Mouse (Mus musculus): ENCODE measurements around the gene Man1a. TPM values are rescaled to one million over a fixed set of nuclear protein-coding genes. Genes with fewer than 3 reads are reported as not detected.

Gene Man1a
- 13.2 and 15.2 TPM in 2 replicates for polyA plus RNA-seq (2015; fragmentation: Nextera tagmentation; extraction: Ambion mirVana)

DNA sequence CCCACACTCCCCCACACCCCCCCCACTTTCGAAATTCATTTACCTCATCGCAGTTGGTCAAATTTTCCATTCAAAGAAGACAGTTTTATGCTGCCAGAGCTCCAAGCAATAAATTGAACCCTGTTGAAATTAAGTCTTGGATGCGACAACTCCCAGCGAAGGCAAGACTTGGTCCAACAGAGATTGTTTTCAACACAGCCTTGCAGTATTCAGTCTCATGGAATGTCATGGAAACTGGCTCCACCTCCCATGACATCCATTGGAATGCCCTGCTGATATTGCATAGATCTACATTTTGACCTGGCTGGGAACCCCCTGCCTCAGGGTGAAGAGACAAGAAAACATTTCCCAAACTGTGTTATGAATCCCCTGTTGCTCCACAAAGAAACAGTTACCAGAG is at the start of gene Man1a:
Man1a (minus strand) TSS at position 190 of the 400 bp plus-strand sequence.
- ATAC-seq: no peak
- peak; percentile 19 for DNase-seq
- Histone ChIP-seq H3K27me3 (ENCODE audit: insufficient read depth, low read length) (no peaks in the 10 kb centered on the region), H3K27ac (ENCODE audit: low read depth) (peak within 1 kb of the TSS; percentile 89), H3K9me3 (ENCODE audit: low read length) (no peaks in the 10 kb centered on the region), H3K4me1 (ENCODE audit: insufficient read depth) (peaks cover 3% of the 10 kb centered on the region; the same call in 1 of the 2 replicates), H3K36me3 (replicated peaks; ENCODE audit: insufficient read depth, low read length) (no peaks in the 10 kb centered on the region), H3K4me2 (ENCODE audit: low read depth, low read length) (peak within 1 kb of the TSS; percentile 89), H3K9ac (replicated peaks) (peak within 1 kb of the TSS; percentile 83), H3K4me3 (ENCODE audit: low read depth, low read length) (peak within 1 kb of the TSS; percentile 78)
- WGBS (ENCODE audit: insufficient replicate concordance): 5% methylated on average over 4 of the region's 4 CpGs
- TF ChIP-seq CTCF (IDR thresholded peaks at IDR 0.05; ENCODE audit: low read depth) (no peak), EP300 (IDR thresholded peaks at IDR 0.05; ENCODE audit: low read depth) (no peak)

DNA sequence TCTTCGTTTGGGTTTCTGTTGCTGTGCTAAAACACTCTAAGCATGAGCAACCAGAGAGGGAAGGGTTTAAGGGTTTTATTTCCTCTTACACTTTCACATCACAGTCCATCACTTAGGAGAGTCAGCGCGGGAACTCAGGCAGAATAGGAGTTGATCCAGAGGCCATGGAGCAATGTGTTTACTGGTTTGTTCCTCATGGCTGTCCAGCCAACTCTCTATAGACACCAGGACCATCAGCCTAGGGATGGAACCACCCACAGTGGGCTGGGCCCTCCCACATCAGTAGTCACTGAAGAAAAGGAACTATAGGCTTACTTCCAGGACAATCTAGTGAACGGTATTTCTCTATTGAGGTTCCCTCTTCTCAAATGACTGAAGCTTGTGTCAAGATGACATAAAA is 45.4 kb upstream of the Man1a start:
- 85% methylated on average over 4 of the region's 4 CpGs for WGBS (ENCODE audit: insufficient replicate concordance)
- no peaks in the 10 kb centered on the region for H3K27me3 ChIP-seq (ENCODE audit: insufficient read depth, low read length)
- TF ChIP-seq EP300 (IDR thresholded peaks at IDR 0.05; ENCODE audit: low read depth): no peak
- no peak for TF ChIP-seq CTCF (IDR thresholded peaks at IDR 0.05; ENCODE audit: low read depth)

GRCm38 (mm10) chr10:54120375-54120774 is 44.0 kb upstream of the Man1a start:
- Histone ChIP-seq H3K9me3 (ENCODE audit: low read length) (no peaks in the 10 kb centered on the region), H3K4me2 (ENCODE audit: low read depth, low read length) (no peak overlapping the region), H3K4me3 (ENCODE audit: low read depth, low read length) (no peak overlapping the region), H3K27ac (ENCODE audit: low read depth) (no peak overlapping the region), H3K9ac (replicated peaks) (no peak overlapping the region), H3K36me3 (replicated peaks; ENCODE audit: insufficient read depth, low read length) (no peaks in the 10 kb centered on the region), H3K27me3 (ENCODE audit: insufficient read depth, low read length) (no peaks in the 10 kb centered on the region), H3K4me1 (ENCODE audit: insufficient read depth) (no peaks in the 10 kb centered on the region)
- ATAC-seq: no peak
- DNase-seq: no peak
- 59% methylated on average over 2 of the region's 2 CpGs for WGBS (ENCODE audit: insufficient replicate concordance)
- no peak for TF ChIP-seq EP300 (IDR thresholded peaks at IDR 0.05; ENCODE audit: low read depth)
- no peak for TF ChIP-seq CTCF (IDR thresholded peaks at IDR 0.05; ENCODE audit: low read depth)

More for the DNA sequence above, 45.4 kb upstream of the Man1a start:
- no peaks in the 10 kb centered on the region for H3K9me3 ChIP-seq (ENCODE audit: low read length)
- no peak for ATAC-seq
- H3K27ac ChIP-seq (ENCODE audit: low read depth): no peak overlapping the region
- no peaks in the 10 kb centered on the region for H3K4me1 ChIP-seq (ENCODE audit: insufficient read depth)
- no peak overlapping the region for H3K4me2 ChIP-seq (ENCODE audit: low read depth, low read length)
- no peak overlapping the region for H3K4me3 ChIP-seq (ENCODE audit: low read depth, low read length)
- no peak overlapping the region for H3K9ac ChIP-seq (replicated peaks)
- no peaks in the 10 kb centered on the region for H3K36me3 ChIP-seq (replicated peaks; ENCODE audit: insufficient read depth, low read length)
- DNase-seq: peak; percentile 12

DNA sequence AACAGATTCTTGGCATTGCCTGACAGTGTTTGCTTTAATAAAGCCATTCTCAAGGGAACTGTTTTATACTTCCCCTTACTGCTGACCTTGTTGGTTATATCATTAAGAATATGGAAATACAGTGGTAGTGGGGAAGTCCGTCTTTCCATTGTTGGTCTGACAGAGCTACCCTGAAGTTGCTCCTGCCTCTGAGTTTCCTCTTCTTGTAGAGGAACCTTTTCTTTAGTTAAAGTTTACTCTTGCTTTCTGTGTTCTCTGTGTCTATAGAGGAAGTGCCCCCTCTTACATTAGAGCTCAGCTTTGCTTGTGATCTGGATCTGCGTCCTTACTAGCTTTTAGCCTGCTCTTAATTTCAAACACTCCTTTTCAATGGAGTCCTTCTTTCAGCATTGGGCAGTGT is 42.9 kb upstream of the Man1a start:
- no peaks in the 10 kb centered on the region for H3K9me3 ChIP-seq (ENCODE audit: low read length)
- TF ChIP-seq EP300 (IDR thresholded peaks at IDR 0.05; ENCODE audit: low read depth) (no peak), CTCF (IDR thresholded peaks at IDR 0.05; ENCODE audit: low read depth) (no peak)
- no peaks in the 10 kb centered on the region for H3K36me3 ChIP-seq (replicated peaks; ENCODE audit: insufficient read depth, low read length)
- no peaks in the 10 kb centered on the region for H3K27me3 ChIP-seq (ENCODE audit: insufficient read depth, low read length)
- 0 out of 2 replicates have a peak overlapping the region, but pooled peaks have one; percentile 13 for H3K27ac ChIP-seq (ENCODE audit: low read depth)
- WGBS (ENCODE audit: insufficient replicate concordance): 40% methylated on average over 2 of the region's 2 CpGs
- DNase-seq (no peak), ATAC-seq (peak; percentile 17; the same call in 1 of the 2 replicates)
- H3K9ac ChIP-seq (replicated peaks): no peak overlapping the region
- no peaks in the 10 kb centered on the region for H3K4me1 ChIP-seq (ENCODE audit: insufficient read depth)
- H3K4me2 ChIP-seq (ENCODE audit: low read depth, low read length): no peak overlapping the region
- no peak overlapping the region for H3K4me3 ChIP-seq (ENCODE audit: low read depth, low read length)

DNA sequence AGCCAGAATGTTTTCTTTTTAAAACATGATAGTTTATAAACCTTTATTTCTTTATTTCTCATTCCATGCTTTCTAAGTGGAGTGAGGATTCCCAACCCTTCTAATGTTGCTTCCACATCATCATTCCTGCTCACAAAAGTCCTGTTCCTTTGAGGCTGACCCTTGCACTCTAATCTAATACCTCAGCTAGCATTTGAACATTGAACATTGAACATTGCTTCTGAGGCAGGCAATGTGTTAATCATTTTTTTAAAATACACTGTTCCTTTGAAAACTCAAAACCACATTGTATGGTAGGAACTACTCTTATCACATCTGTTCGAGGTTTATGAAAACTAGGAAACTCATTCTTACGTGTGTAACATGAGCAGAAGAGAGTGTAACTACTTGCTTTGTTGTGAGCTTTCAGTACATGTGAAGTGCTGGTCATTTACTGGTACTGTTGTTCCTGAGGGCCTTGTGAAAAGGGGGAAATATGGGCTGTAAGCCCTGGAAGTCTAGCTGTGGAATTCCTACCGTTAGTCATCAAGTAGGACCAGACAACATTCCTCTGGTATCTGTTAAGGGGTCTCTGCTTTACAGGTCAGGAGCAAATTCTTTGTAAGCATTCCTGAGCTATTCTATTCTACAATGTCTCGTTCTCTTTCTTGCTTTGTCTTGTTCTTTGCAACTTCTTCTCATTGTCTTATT is 42.0 kb upstream of the Man1a start:
- Histone ChIP-seq H3K4me2 (ENCODE audit: low read depth, low read length) (no peak overlapping the region), H3K9ac (replicated peaks) (no peak overlapping the region), H3K27me3 (ENCODE audit: insufficient read depth, low read length) (no peaks in the 10 kb centered on the region), H3K4me1 (ENCODE audit: insufficient read depth) (no peaks in the 10 kb centered on the region), H3K36me3 (replicated peaks; ENCODE audit: insufficient read depth, low read length) (no peaks in the 10 kb centered on the region), H3K9me3 (ENCODE audit: low read length) (no peaks in the 10 kb centered on the region), H3K4me3 (ENCODE audit: low read depth, low read length) (no peak overlapping the region), H3K27ac (ENCODE audit: low read depth) (peak overlapping the region; percentile 55; the same call in 1 of the 2 replicates)
- 32% methylated on average over 4 of the region's 4 CpGs for WGBS (ENCODE audit: insufficient replicate concordance)
- DNase-seq (no peak), ATAC-seq (no peak)
- TF ChIP-seq CTCF (IDR thresholded peaks at IDR 0.05; ENCODE audit: low read depth) (no peak), EP300 (IDR thresholded peaks at IDR 0.05; ENCODE audit: low read depth) (no peak)

DNA sequence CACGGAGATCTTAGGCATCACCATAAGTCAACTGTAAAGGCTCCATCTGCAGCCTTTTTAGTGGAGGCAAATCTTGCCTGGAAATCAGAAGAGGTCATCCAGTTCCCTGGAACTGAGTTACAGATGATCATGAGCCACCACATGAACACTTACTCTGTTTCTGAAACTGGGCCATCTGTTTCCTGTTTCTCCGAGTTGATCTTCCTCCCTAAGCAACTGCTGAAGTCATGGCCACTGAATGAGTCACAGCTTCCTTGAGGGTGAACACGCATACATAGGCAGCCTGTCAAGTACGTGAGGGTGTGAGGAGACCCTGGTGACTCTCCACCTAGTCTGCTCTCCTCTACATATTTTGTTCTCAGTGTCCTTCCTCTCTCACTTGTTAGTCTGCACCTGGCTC is 41.4 kb upstream of the Man1a start:
- H3K4me1 ChIP-seq (ENCODE audit: insufficient read depth): no peaks in the 10 kb centered on the region
- 24% methylated on average over 4 of the region's 4 CpGs for WGBS (ENCODE audit: insufficient replicate concordance)
- H3K36me3 ChIP-seq (replicated peaks; ENCODE audit: insufficient read depth, low read length): no peaks in the 10 kb centered on the region
- H3K9me3 ChIP-seq (ENCODE audit: low read length): no peaks in the 10 kb centered on the region
- DNase-seq (peak; percentile 21), ATAC-seq (peak; percentile 76)
- 0 out of 2 replicates have a peak overlapping the region, but pooled peaks have one; percentile 55 for H3K27ac ChIP-seq (ENCODE audit: low read depth)
- no peak overlapping the region for H3K4me2 ChIP-seq (ENCODE audit: low read depth, low read length)
- H3K27me3 ChIP-seq (ENCODE audit: insufficient read depth, low read length): no peaks in the 10 kb centered on the region
- H3K9ac ChIP-seq (replicated peaks): no peak overlapping the region
- TF ChIP-seq CTCF (IDR thresholded peaks at IDR 0.05; ENCODE audit: low read depth) (no peak), EP300 (IDR thresholded peaks at IDR 0.05; ENCODE audit: low read depth) (peak; percentile 61; the same call in 1 of the 2 replicates)
- no peak overlapping the region for H3K4me3 ChIP-seq (ENCODE audit: low read depth, low read length)
